Mouse (Mus musculus) ES-Bruce4 (cell line): ENCODE data around the gene Cd82.

ENCODE experiments used
- CTCF ChIP-seq: IDR thresholded peaks from one replicate; pipeline ENCODE4 v1.8.1; 2011; ENCODE audit warnings: low read depth, low read length
- POLR2A ChIP-seq: IDR thresholded peaks from one replicate; pipeline ENCODE4 v1.8.1; 2011; ENCODE audit warnings: low read length; ENCODE audit not compliant: insufficient read depth

DNA sequence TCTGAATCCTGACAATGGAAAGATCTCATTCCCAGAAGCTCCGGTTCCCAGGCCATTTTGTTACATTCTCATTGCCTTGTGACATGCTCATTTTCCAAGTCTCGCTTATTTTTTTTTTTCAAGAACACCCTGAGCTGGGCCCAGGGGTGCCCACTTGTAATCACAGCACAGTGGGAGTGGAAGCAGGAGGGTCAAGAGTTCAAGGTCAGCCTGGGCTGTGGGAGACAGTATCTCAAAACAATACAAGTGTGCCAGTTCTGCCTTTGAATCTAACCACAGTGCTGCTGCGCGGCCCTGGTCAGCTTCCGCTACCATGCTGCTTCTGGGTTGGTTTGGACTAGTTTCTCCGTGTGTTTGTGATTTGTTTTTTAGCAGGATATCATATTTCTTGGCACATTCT is 59.7 kb downstream of the Cd82 start:
- TF ChIP-seq POLR2A (no peak), CTCF (no peak)
